Mouse (Mus musculus) heart, embryonic 10.5 days (tissue): ENCODE measurements around the gene Phactr1. TPM values are rescaled to one million over a fixed set of nuclear protein-coding genes. Genes with fewer than 3 reads are reported as not detected.

Experiments used
- DNase-seq: peaks from one replicate; pipeline ENCODE4 v3.0.0-alpha.2; 2017; ENCODE audit warnings: low spot score
- H3K27ac ChIP-seq: fragments of 300-500 bp; sonication (generic); 2 replicates; pipeline ENCODE4 v1.5.1; 2016; ENCODE audit warnings: mild to moderate bottlenecking
- H3K27me3 ChIP-seq: fragments of 300-500 bp; sonication (generic); 2 replicates; pipeline ENCODE4 v1.6.1; 2016; ENCODE audit warnings: mild to moderate bottlenecking; ENCODE audit not compliant: poor library complexity, insufficient read depth, severe bottlenecking
- H3K36me3 ChIP-seq: fragments of 300-500 bp; sonication (generic); 2 replicates; pipeline ENCODE4 v1.6.1; 2016; ENCODE audit warnings: mild to moderate bottlenecking, moderate library complexity
- H3K4me1 ChIP-seq: fragments of 300-500 bp; sonication (generic); 2 replicates; pipeline ENCODE4 v1.6.1; 2016; ENCODE audit warnings: mild to moderate bottlenecking
- H3K4me3 ChIP-seq: fragments of 300-500 bp; sonication (generic); 2 replicates; pipeline ENCODE4 v1.5.1; 2016; ENCODE audit warnings: mild to moderate bottlenecking, moderate library complexity
- H3K9me3 ChIP-seq: fragments of 300-500 bp; sonication (generic); 2 replicates; pipeline ENCODE4 v1.6.1; 2016; ENCODE audit warnings: mild to moderate bottlenecking, moderate library complexity
- WGBS: fragments of 180-500 bp; shearing (Covaris S2); methylation state at CpG from one replicate; pipeline ENCODE4 v1.1.7; 2016; 5-methylcytosine and 5-hydroxymethylcytosine counted together
- polyA plus RNA-seq: library from polyadenylated mRNA; unstranded; fragments of >200 nt; fragmentation: Nextera tagmentation; extraction: Ambion mirVana; gene quantifications from 2 replicates; pipeline ENCODE4 v1.2.1, GENCODE M21; 2016

Gene Phactr1
- polyA plus RNA-seq, 1 experiment from 2014 or later: 4.1 TPM

- no peak overlapping the region for H3K4me3 ChIP-seq
- DNase-seq: no peak
- no peak overlapping the region for H3K27ac ChIP-seq
- H3K9me3 ChIP-seq: no peaks in the 10 kb centered on the region
- no peaks in the 10 kb centered on the region for H3K4me1 ChIP-seq
- WGBS: 75% methylated on average over 2 of the region's 2 CpGs
- no peaks in the 10 kb centered on the region for H3K27me3 ChIP-seq
- H3K36me3 ChIP-seq: no peaks in the 10 kb centered on the region
Observed at GRCm38 (mm10) chr13:42974506-42974905, 294.1 kb downstream of the Phactr1 start.

- WGBS: 88% methylated on average over 3 of the region's 3 CpGs
- no peak for DNase-seq
- Histone ChIP-seq H3K27me3 (no peaks in the 10 kb centered on the region), H3K27ac (no peak overlapping the region), H3K36me3 (no peaks in the 10 kb centered on the region), H3K9me3 (no peaks in the 10 kb centered on the region), H3K4me3 (no peak overlapping the region), H3K4me1 (no peaks in the 10 kb centered on the region)
Observed at GRCm38 (mm10) chr13:42976144-42976543, 295.7 kb downstream of the Phactr1 start.

GRCm38 (mm10) chr13:42976967-42977366 is 296.5 kb downstream of the Phactr1 start:
- Histone ChIP-seq H3K4me3 (no peak overlapping the region), H3K36me3 (no peaks in the 10 kb centered on the region), H3K4me1 (no peaks in the 10 kb centered on the region), H3K9me3 (no peaks in the 10 kb centered on the region), H3K27ac (no peak overlapping the region), H3K27me3 (no peaks in the 10 kb centered on the region)
- WGBS: 84% methylated on average over 5 of the region's 5 CpGs
- DNase-seq: no peak

- 86% methylated on average over 4 of the region's 4 CpGs for WGBS
- Histone ChIP-seq H3K4me3 (no peak overlapping the region), H3K27me3 (no peaks in the 10 kb centered on the region), H3K9me3 (no peaks in the 10 kb centered on the region), H3K27ac (no peak overlapping the region), H3K4me1 (no peaks in the 10 kb centered on the region), H3K36me3 (no peaks in the 10 kb centered on the region)
- DNase-seq: no peak
Observed at GRCm38 (mm10) chr13:42980581-42980980, 300.2 kb downstream of the Phactr1 start.

- 91% methylated on average over 9 of the region's 9 CpGs for WGBS
- H3K9me3 ChIP-seq: no peaks in the 10 kb centered on the region
Observed at GRCm38 (mm10) chr13:42982646-42983045, 302.2 kb downstream of the Phactr1 start.

GRCm38 (mm10) chr13:42985806-42986205 is 305.4 kb downstream of the Phactr1 start:
- Histone ChIP-seq H3K27ac (no peak overlapping the region), H3K36me3 (no peaks in the 10 kb centered on the region), H3K27me3 (no peaks in the 10 kb centered on the region), H3K4me1 (no peaks in the 10 kb centered on the region), H3K9me3 (no peaks in the 10 kb centered on the region), H3K4me3 (no peak overlapping the region)
- 81% methylated on average over 7 of the region's 7 CpGs for WGBS
- no peak for DNase-seq

More at GRCm38 (mm10) chr13:42982646-42983045, 302.2 kb downstream of the Phactr1 start:
- Histone ChIP-seq H3K4me1 (no peaks in the 10 kb centered on the region), H3K4me3 (no peak overlapping the region), H3K27me3 (no peaks in the 10 kb centered on the region), H3K27ac (no peak overlapping the region), H3K36me3 (no peaks in the 10 kb centered on the region)
- DNase-seq: no peak

- DNase-seq: no peak
- Histone ChIP-seq H3K9me3 (no peaks in the 10 kb centered on the region), H3K4me3 (no peak overlapping the region), H3K36me3 (no peaks in the 10 kb centered on the region), H3K4me1 (no peaks in the 10 kb centered on the region), H3K27ac (no peak overlapping the region), H3K27me3 (no peaks in the 10 kb centered on the region)
- WGBS: 62% methylated on average over 5 of the region's 5 CpGs
Observed at GRCm38 (mm10) chr13:42987931-42988579, 307.6 kb downstream of the Phactr1 start.

- Histone ChIP-seq H3K4me1 (no peaks in the 10 kb centered on the region), H3K9me3 (no peaks in the 10 kb centered on the region), H3K27me3 (no peaks in the 10 kb centered on the region), H3K4me3 (no peak overlapping the region), H3K27ac (no peak overlapping the region), H3K36me3 (no peaks in the 10 kb centered on the region)
- WGBS: 89% methylated on average over 5 of the region's 5 CpGs
- DNase-seq: no peak
Observed at GRCm38 (mm10) chr13:42989481-42989880, 309.1 kb downstream of the Phactr1 start.

- Histone ChIP-seq H3K4me3 (no peak overlapping the region), H3K9me3 (no peaks in the 10 kb centered on the region), H3K27ac (no peak overlapping the region), H3K36me3 (no peaks in the 10 kb centered on the region), H3K27me3 (no peaks in the 10 kb centered on the region), H3K4me1 (no peaks in the 10 kb centered on the region)
- DNase-seq: no peak
- WGBS: 88% methylated on average over 3 of the region's 3 CpGs
Observed at GRCm38 (mm10) chr13:42990051-42990450, 309.6 kb downstream of the Phactr1 start.

GRCm38 (mm10) chr13:42990493-42991111 is 310.2 kb downstream of the Phactr1 start:
- no peaks in the 10 kb centered on the region for H3K36me3 ChIP-seq
- H3K27me3 ChIP-seq: no peaks in the 10 kb centered on the region
- no peaks in the 10 kb centered on the region for H3K4me1 ChIP-seq
- no peak overlapping the region for H3K4me3 ChIP-seq
- 77% methylated on average over 2 of the region's 2 CpGs for WGBS
- no peaks in the 10 kb centered on the region for H3K9me3 ChIP-seq
- H3K27ac ChIP-seq: no peak overlapping the region
- DNase-seq: no peak

- Histone ChIP-seq H3K4me3 (no peak overlapping the region), H3K36me3 (no peaks in the 10 kb centered on the region), H3K4me1 (no peaks in the 10 kb centered on the region), H3K9me3 (no peaks in the 10 kb centered on the region), H3K27ac (no peak overlapping the region), H3K27me3 (no peaks in the 10 kb centered on the region)
- no peak for DNase-seq
- WGBS: 81% methylated on average over 3 of the region's 3 CpGs
Observed at GRCm38 (mm10) chr13:42991164-42991563, 310.7 kb downstream of the Phactr1 start.

GRCm38 (mm10) chr13:42992306-42992705 is 311.9 kb downstream of the Phactr1 start:
- Histone ChIP-seq H3K4me1 (no peaks in the 10 kb centered on the region), H3K9me3 (no peaks in the 10 kb centered on the region), H3K36me3 (no peaks in the 10 kb centered on the region), H3K27me3 (no peaks in the 10 kb centered on the region), H3K27ac (no peak overlapping the region), H3K4me3 (no peak overlapping the region)
- no peak for DNase-seq
- WGBS: 69% methylated on average over 4 of the region's 4 CpGs

- Histone ChIP-seq H3K27ac (no peak overlapping the region), H3K36me3 (no peaks in the 10 kb centered on the region), H3K4me1 (no peaks in the 10 kb centered on the region), H3K27me3 (no peaks in the 10 kb centered on the region), H3K9me3 (no peaks in the 10 kb centered on the region), H3K4me3 (no peak overlapping the region)
- no peak for DNase-seq
- 70% methylated on average over 3 of the region's 3 CpGs for WGBS
Observed at GRCm38 (mm10) chr13:42994276-42994675, 313.9 kb downstream of the Phactr1 start.

GRCm38 (mm10) chr13:42996188-42996587 is 315.8 kb downstream of the Phactr1 start:
- H3K4me1 ChIP-seq: no peaks in the 10 kb centered on the region
- 88% methylated on average over 4 of the region's 4 CpGs for WGBS
- no peaks in the 10 kb centered on the region for H3K36me3 ChIP-seq
- H3K9me3 ChIP-seq: no peaks in the 10 kb centered on the region
- H3K27me3 ChIP-seq: no peaks in the 10 kb centered on the region
- H3K27ac ChIP-seq: no peak overlapping the region
- DNase-seq: no peak
- H3K4me3 ChIP-seq: no peak overlapping the region
